Mouse (Mus musculus) heart, embryonic 15.5 days (tissue): ENCODE data around the gene Ak1. TPM values are rescaled to one million over a fixed set of nuclear protein-coding genes. Genes with fewer than 3 reads are reported as not detected.

Experiments used
- ATAC-seq: fragments of 200-750 bp; cut with Nextera tagmentation; replicated peaks from 2 replicates; pipeline ENCODE4 v1.8.0; 2017; ENCODE audit warnings: low read depth, moderate TSS enrichment; ENCODE audit not compliant: insufficient number of reproducible peaks, insufficient read depth, low FRiP score
- H3K27ac ChIP-seq: fragments of 300-500 bp; sonication (generic); 2 replicates; pipeline ENCODE4 v1.5.1; 2015; ENCODE audit warnings: mild to moderate bottlenecking, inconsistent platforms
- H3K27me3 ChIP-seq: fragments of 300-500 bp; sonication (generic); 2 replicates; pipeline ENCODE4 v1.6.1; 2015; ENCODE audit warnings: inconsistent platforms
- H3K36me3 ChIP-seq: fragments of 300-500 bp; sonication (generic); 2 replicates; pipeline ENCODE4 v1.6.1; 2015; ENCODE audit warnings: mild to moderate bottlenecking, inconsistent platforms
- H3K4me1 ChIP-seq: fragments of 300-500 bp; sonication (generic); replicated peaks from 2 replicates; pipeline ENCODE4 v1.6.1; 2015; ENCODE audit warnings: inconsistent platforms
- H3K4me2 ChIP-seq: fragments of 300-500 bp; sonication (generic); 2 replicates; pipeline ENCODE4 v1.6.1; 2015; ENCODE audit warnings: inconsistent platforms, mild to moderate bottlenecking, moderate library complexity
- H3K4me3 ChIP-seq: fragments of 300-500 bp; sonication (generic); 2 replicates; pipeline ENCODE4 v1.5.1; 2015; ENCODE audit warnings: mild to moderate bottlenecking, inconsistent platforms
- H3K9ac ChIP-seq: fragments of 300-500 bp; sonication (generic); 2 replicates; pipeline ENCODE4 v1.6.1; 2015; ENCODE audit warnings: mild to moderate bottlenecking, inconsistent platforms
- H3K9me3 ChIP-seq: fragments of 300-500 bp; sonication (generic); replicated peaks from 2 replicates; pipeline ENCODE4 v1.6.1; 2016; ENCODE audit warnings: inconsistent platforms
- WGBS: fragments of 180-500 bp; shearing (Covaris S2); methylation state at CpG from one replicate; pipeline ENCODE4 v1.1.7; 2015; ENCODE audit warnings: mixed read lengths; 5-methylcytosine and 5-hydroxymethylcytosine counted together
- polyA plus RNA-seq: library from polyadenylated mRNA; unstranded; fragments of >200 nt; fragmentation: Nextera tagmentation; extraction: Ambion mirVana; gene quantifications from 2 replicates; pipeline ENCODE4 v1.2.1, GENCODE M21; 2015

Gene Ak1
- polyA plus RNA-seq, 1 experiment from 2014 or later = 390 TPM

- ATAC-seq = peak; percentile 60
- WGBS = 15% methylated on average over 7 of the region's 7 CpGs
- Histone ChIP-seq H3K27ac (peak overlapping the region; percentile 72), H3K4me2 (no peak overlapping the region), H3K4me3 (no peak overlapping the region), H3K27me3 (no peaks in the 10 kb centered on the region), H3K9me3 (no peaks in the 10 kb centered on the region), H3K36me3 (no peaks in the 10 kb centered on the region), H3K9ac (peak overlapping the region; percentile 32; the same call in 1 of the 2 replicates), H3K4me1 (peaks cover 61% of the 10 kb centered on the region)
Observed at GRCm38 (mm10) chr2:32642813-32643212, 21.3 kb downstream of the Ak1 start.

- Histone ChIP-seq H3K9me3 (no peaks in the 10 kb centered on the region), H3K4me3 (no peak overlapping the region), H3K36me3 (no peaks in the 10 kb centered on the region), H3K4me1 (peaks cover 57% of the 10 kb centered on the region), H3K9ac (0 out of 2 replicates have a peak overlapping the region, but pooled peaks have one; percentile 2), H3K27me3 (no peaks in the 10 kb centered on the region), H3K4me2 (no peak overlapping the region), H3K27ac (no peak overlapping the region)
- WGBS = 48% methylated on average over 9 of the region's 9 CpGs
- no peak for ATAC-seq
Observed at GRCm38 (mm10) chr2:32644083-32644482, 22.5 kb downstream of the Ak1 start.

- 74% methylated on average over 8 of the region's 8 CpGs for WGBS
- H3K9ac ChIP-seq = no peak overlapping the region
- no peaks in the 10 kb centered on the region for H3K9me3 ChIP-seq
- H3K36me3 ChIP-seq = no peaks in the 10 kb centered on the region
- H3K27ac ChIP-seq = no peak overlapping the region; the same call in 1 of the 2 replicates
- no peak overlapping the region for H3K4me3 ChIP-seq
- no peak overlapping the region for H3K4me2 ChIP-seq
- H3K27me3 ChIP-seq = no peaks in the 10 kb centered on the region
- H3K4me1 ChIP-seq = peaks cover 57% of the 10 kb centered on the region
- ATAC-seq = no peak
Observed at GRCm38 (mm10) chr2:32644799-32645475, 23.4 kb downstream of the Ak1 start.

GRCm38 (mm10) chr2:32645647-32646046 lies 24.1 kb downstream of the Ak1 start:
- H3K27ac ChIP-seq = peak overlapping the region; percentile 84
- no peaks in the 10 kb centered on the region for H3K27me3 ChIP-seq
- no peaks in the 10 kb centered on the region for H3K36me3 ChIP-seq
- H3K9me3 ChIP-seq = no peaks in the 10 kb centered on the region
- no peak overlapping the region for H3K9ac ChIP-seq
- no peak for ATAC-seq
- no peak overlapping the region for H3K4me2 ChIP-seq
- H3K4me1 ChIP-seq = peaks cover 54% of the 10 kb centered on the region
- 48% methylated on average over 3 of the region's 3 CpGs for WGBS
- no peak overlapping the region for H3K4me3 ChIP-seq

- H3K4me2 ChIP-seq = peak within 1 kb of the TSS; percentile 52
- peak within 1 kb of the TSS; percentile 51 for H3K9ac ChIP-seq
- H3K9me3 ChIP-seq = no peaks in the 10 kb centered on the region
- peak within 1 kb of the TSS; percentile 84 for H3K27ac ChIP-seq
- peak within 1 kb of the TSS; percentile 47 for H3K4me3 ChIP-seq
- WGBS = 42% methylated on average over 31 of the region's 31 CpGs
- H3K36me3 ChIP-seq = no peaks in the 10 kb centered on the region
- H3K27me3 ChIP-seq = no peaks in the 10 kb centered on the region
- ATAC-seq = peak; percentile 77
- H3K4me1 ChIP-seq = peaks cover 55% of the 10 kb centered on the region
Observed at GRCm38 (mm10) chr2:32646379-32647056, 25.0 kb downstream of the Ak1 start, which contains the start of gene Eng. Gene Eng (plus strand): TSS chr2:32646595.

- ATAC-seq = no peak
- H3K4me3 ChIP-seq = peak overlapping the region; percentile 47
- H3K27me3 ChIP-seq = no peaks in the 10 kb centered on the region
- H3K4me1 ChIP-seq = peaks cover 46% of the 10 kb centered on the region
- H3K4me2 ChIP-seq = peak overlapping the region; percentile 52
- H3K9me3 ChIP-seq = no peaks in the 10 kb centered on the region
- H3K27ac ChIP-seq = peak overlapping the region; percentile 84
- WGBS = 71% methylated on average over 7 of the region's 7 CpGs
- H3K9ac ChIP-seq = peak overlapping the region; percentile 51
- H3K36me3 ChIP-seq = no peaks in the 10 kb centered on the region
Observed at GRCm38 (mm10) chr2:32647366-32647765, 25.8 kb downstream of the Ak1 start.

- H3K4me3 ChIP-seq = 0 out of 2 replicates have a peak overlapping the region, but pooled peaks have one; percentile 3
- H3K9ac ChIP-seq = 0 out of 2 replicates have a peak overlapping the region, but pooled peaks have one; percentile 14
- WGBS = 18% methylated on average over 7 of the region's 7 CpGs
- no peaks in the 10 kb centered on the region for H3K9me3 ChIP-seq
- ATAC-seq = no peak
- H3K4me2 ChIP-seq = peak overlapping the region; percentile 39
- H3K4me1 ChIP-seq = peaks cover 37% of the 10 kb centered on the region
- H3K36me3 ChIP-seq = peaks cover 10% of the 10 kb centered on the region; the same call in 1 of the 2 replicates
- H3K27me3 ChIP-seq = no peaks in the 10 kb centered on the region
- peak overlapping the region; percentile 64 for H3K27ac ChIP-seq
Observed at GRCm38 (mm10) chr2:32653764-32654163, 32.2 kb downstream of the Ak1 start.

- no peaks in the 10 kb centered on the region for H3K9me3 ChIP-seq
- peaks cover 10% of the 10 kb centered on the region; the same call in 1 of the 2 replicates for H3K36me3 ChIP-seq
- H3K27me3 ChIP-seq = no peaks in the 10 kb centered on the region
- peak overlapping the region; percentile 25; the same call in 1 of the 2 replicates for H3K9ac ChIP-seq
- no peak; the same call in 1 of the 2 replicates for ATAC-seq
- peak overlapping the region; percentile 39 for H3K4me2 ChIP-seq
- peaks cover 37% of the 10 kb centered on the region for H3K4me1 ChIP-seq
- peak overlapping the region; percentile 64 for H3K27ac ChIP-seq
- WGBS = 58% methylated on average over 14 of the region's 14 CpGs
- H3K4me3 ChIP-seq = no peak overlapping the region
Observed at GRCm38 (mm10) chr2:32654743-32655393, 33.3 kb downstream of the Ak1 start.

GRCm38 (mm10) chr2:32655394-32655744 lies 33.8 kb downstream of the Ak1 start:
- Histone ChIP-seq H3K27me3 (no peaks in the 10 kb centered on the region), H3K9me3 (no peaks in the 10 kb centered on the region), H3K4me2 (no peak overlapping the region; the same call in 1 of the 2 replicates), H3K4me3 (no peak overlapping the region), H3K9ac (no peak overlapping the region), H3K36me3 (peaks cover 10% of the 10 kb centered on the region; the same call in 1 of the 2 replicates), H3K4me1 (peaks cover 37% of the 10 kb centered on the region), H3K27ac (peak overlapping the region; percentile 64)
- WGBS = 69% methylated on average over 3 of the region's 3 CpGs
- ATAC-seq = no peak

GRCm38 (mm10) chr2:32655826-32656225 lies 34.3 kb downstream of the Ak1 start:
- H3K27ac ChIP-seq = peak overlapping the region; percentile 72
- H3K4me3 ChIP-seq = no peak overlapping the region
- H3K27me3 ChIP-seq = no peaks in the 10 kb centered on the region
- ATAC-seq = peak; percentile 70
- WGBS = 44% methylated on average over 12 of the region's 12 CpGs
- no peak overlapping the region; the same call in 1 of the 2 replicates for H3K4me2 ChIP-seq
- H3K9ac ChIP-seq = no peak overlapping the region
- peaks cover 40% of the 10 kb centered on the region for H3K4me1 ChIP-seq
- no peaks in the 10 kb centered on the region for H3K9me3 ChIP-seq
- peaks cover 10% of the 10 kb centered on the region; the same call in 1 of the 2 replicates for H3K36me3 ChIP-seq

- WGBS = 72% methylated on average over 2 of the region's 2 CpGs
- no peaks in the 10 kb centered on the region for H3K9me3 ChIP-seq
- H3K4me1 ChIP-seq = peaks cover 39% of the 10 kb centered on the region
- peaks cover 10% of the 10 kb centered on the region; the same call in 1 of the 2 replicates for H3K36me3 ChIP-seq
- H3K4me3 ChIP-seq = no peak overlapping the region
- no peak for ATAC-seq
- H3K9ac ChIP-seq = no peak overlapping the region
- no peak overlapping the region for H3K27ac ChIP-seq
- H3K4me2 ChIP-seq = no peak overlapping the region
- H3K27me3 ChIP-seq = no peaks in the 10 kb centered on the region
Observed at GRCm38 (mm10) chr2:32658873-32659272, 37.3 kb downstream of the Ak1 start.
